Mouse (Mus musculus) gastrocnemius, postnatal 14 days (tissue): ENCODE data around the gene Sh3bgrl. TPM values are rescaled to one million over a fixed set of nuclear protein-coding genes. Genes with fewer than 3 reads are reported as not detected.
"Not testable (repeated sequence)": the region's sequence is repeated elsewhere in the genome, so short reads cannot be mapped to it uniquely, and the experiment has no call there.

Experiments
- DNase-seq: peaks from one replicate; pipeline ENCODE4 v3.0.0; 2021; ENCODE audit warnings: mixed read lengths
- intact Hi-C: fragments of 180-260 bp; cut with DNase I; formaldehyde crosslinking; loops from one replicate; pipeline ENCODE4 v1.15.1; 2025; ENCODE audit warnings: low total_unique reads
- long read RNA-seq, 2 experiments: library from polyadenylated mRNA; stranded (forward); transcript quantifications; one replicate each; pipeline ENCODE4 v2.0.0; 2021
- total RNA-seq, 2 experiments: library from RNA; stranded (reverse); gene quantifications; 2 replicates each; pipeline ENCODE4 v1.2.3; 2021

Gene Sh3bgrl
- total RNA-seq = 10 to 100 TPM; 21.8 to 24.3 TPM
- long read RNA-seq, experiment 1, transcript Sh3bgrl-201 (4 exons, 2,882 nt) = major isoform, 20 of 29 reads
- long read RNA-seq, experiment 1, partial matches to known transcripts = 0 of 29 reads
- long read RNA-seq, experiment 1, other reads (novel, unspliced or antisense) = 9 of 29 reads
- long read RNA-seq, experiment 2, transcript Sh3bgrl-201 (4 exons, 2,882 nt) = major isoform, 19 of 30 reads
- long read RNA-seq, experiment 2, partial matches to known transcripts = 0 of 30 reads
- long read RNA-seq, experiment 2, other reads (novel, unspliced or antisense) = 11 of 30 reads

DNA sequence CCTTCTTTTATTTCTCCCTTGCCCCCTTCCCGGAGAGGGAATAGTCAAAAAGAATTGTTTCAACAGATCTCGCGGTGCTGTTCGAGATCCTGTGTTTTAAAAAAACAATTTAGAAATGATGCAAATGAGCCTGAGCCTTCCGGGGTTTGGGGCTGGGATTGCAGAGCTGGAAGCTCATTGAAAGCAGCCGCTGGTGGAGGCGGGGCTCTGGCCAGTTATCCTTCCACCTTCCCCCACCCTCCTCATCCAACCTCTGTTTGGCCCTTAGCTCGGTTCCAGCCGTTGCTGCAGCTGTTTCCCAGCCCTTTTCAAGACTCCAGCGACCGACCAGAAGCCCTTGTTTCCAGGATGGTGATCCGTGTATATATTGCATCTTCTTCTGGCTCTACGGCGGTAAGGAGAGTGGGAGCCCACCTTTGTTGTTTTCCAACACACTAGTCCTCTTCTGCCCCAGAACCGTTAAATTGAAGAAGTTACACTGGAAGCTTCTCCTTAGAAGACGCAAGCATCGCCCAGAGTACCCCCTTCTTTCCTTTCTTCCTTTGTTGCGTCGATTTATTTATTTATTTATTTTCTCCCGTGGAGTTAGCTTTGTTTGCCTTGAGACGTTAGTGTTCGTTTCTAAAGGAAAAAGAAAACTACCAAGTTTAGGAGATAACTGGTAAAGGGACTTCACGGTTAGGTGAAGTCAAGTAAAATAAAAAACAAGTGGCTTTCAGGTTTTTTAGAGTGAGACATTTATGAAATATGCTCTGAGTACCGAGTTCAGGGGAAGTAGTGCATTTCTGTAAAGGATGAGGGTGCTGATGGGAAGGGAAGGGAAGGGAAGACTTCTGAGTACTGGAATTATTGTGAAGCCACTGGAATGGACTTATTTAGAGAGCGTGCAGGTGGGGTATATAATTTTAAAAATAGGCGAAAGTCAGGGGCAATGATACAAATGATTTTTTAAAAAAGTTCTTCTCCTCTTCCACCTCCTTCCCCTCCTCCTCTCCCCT, at the start of gene Sh3bgrl:
Gene Sh3bgrl, plus strand, starts transcription at position 121 of the 998 bp plus-strand sequence.
- peak; percentile 79 for DNase-seq
- intact Hi-C loops = no loop called here

DNA sequence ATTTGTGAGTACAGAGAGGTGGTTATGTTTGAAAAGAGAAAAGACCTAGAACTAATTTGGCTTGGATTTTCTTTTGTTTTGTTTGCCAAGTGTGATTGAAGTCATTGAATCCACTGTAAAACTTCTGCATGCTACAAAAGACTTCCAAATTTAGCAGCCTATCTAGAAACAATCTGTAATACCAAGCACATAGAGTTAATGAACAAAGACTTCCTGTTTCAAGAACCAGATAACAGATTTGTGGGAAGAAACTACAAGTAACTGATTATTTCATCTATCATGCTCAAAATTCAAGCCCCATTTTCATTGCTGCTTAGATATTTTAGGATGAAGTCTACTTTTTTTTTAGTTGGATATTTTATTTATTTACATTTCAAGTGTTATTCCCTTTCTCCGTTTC, 47.4 kb upstream of the Sh3bgrl start:
- no peak for DNase-seq
- intact Hi-C loops = no loop called here

DNA sequence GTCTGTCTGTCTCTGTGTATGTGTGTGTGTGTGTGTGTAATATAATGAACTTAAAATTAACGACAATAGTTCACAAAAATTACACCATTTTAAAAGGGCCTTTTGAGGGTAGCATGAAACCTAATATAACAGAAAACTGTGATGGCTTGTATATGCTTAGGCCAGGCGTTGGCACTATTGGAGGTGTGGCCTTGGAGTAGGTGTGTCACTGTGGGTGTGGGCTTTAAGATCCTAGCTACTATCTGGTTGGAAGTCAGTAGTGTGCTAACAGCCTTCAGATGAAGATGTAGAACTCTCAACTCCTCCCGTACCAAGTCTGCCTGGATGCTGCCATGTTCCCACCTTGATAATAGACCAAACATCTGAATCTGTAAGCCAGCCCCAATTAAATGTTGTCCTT, 23.4 kb upstream of the Sh3bgrl start:
- intact Hi-C loops = no loop called here
- no peak for DNase-seq

DNA sequence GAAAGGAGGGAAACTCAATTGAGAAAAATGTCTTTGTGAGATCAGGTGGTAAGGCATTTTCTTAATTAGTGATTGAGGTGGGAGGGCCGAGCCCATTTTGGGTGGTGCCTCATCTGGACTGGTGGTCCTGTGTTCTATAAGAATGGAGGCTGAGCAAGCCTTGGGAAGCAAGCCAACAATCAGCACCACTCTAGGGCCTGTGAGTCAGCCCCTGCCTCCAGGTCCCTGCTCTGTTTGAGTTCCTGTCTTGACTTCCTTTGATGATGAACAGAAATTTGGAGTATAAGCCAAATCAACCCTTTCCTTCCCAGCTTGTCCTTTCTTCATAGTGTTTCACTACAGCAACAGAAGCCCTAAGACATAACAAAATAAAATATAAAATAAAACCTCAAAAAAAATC, 19.4 kb upstream of the Sh3bgrl start:
- intact Hi-C loops = no loop called here
- no peak for DNase-seq

DNA sequence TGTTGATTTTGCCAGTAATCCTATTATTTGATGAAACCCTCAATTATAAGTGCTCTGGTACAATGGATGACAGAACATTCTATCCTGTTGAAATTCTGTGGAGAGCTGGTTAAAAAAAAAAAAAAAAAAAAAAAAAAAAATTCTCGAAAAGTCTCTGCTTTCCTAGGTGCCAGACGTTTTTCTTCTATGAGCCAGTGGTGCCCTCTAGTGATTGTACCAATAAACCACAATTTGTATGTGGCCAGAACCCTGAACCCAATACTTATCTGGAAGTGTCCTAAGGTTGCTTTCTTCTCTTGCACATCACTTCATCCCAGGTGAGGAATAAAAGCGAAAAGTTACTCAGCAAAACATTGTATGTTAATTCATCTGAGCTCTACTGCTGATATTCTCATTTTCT, 18.8 kb upstream of the Sh3bgrl start:
- intact Hi-C loops = no loop called here
- DNase-seq = no peak

GRCm38 (mm10) chrX:109079354-109079753, 15.8 kb upstream of the Sh3bgrl start:
- DNase-seq, intact Hi-C loops: not testable (repeated sequence)

- intact Hi-C loops = no loop called here
- DNase-seq = no peak
Observed at GRCm38 (mm10) chrX:109087073-109087472, 8.1 kb upstream of the Sh3bgrl start.

DNA sequence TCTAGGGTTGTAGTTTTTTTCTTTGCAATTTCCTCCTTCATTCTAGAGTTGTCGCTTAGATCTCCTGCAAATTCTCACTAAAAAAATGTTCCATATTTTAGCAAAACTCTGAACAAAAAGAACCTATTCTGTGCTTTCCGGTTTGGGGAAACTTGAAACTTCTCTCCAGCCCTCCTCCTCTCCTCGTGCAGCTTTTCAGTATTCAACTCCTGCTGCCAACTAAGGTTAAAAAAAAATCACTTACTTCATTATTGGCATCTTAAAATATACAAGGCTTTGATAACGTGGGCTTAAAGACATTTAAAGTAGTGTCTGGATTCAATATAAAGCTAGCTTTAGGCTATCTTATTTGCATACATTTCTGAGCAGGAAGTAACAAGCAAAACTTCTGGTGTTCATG, 365 bp upstream of the Sh3bgrl start:
- intact Hi-C loops = no loop called here
- no peak for DNase-seq

GRCm38 (mm10) chrX:109098511-109098910, 3.3 kb downstream of the Sh3bgrl start:
- DNase-seq = no peak
- intact Hi-C loops = no loop called here

DNA sequence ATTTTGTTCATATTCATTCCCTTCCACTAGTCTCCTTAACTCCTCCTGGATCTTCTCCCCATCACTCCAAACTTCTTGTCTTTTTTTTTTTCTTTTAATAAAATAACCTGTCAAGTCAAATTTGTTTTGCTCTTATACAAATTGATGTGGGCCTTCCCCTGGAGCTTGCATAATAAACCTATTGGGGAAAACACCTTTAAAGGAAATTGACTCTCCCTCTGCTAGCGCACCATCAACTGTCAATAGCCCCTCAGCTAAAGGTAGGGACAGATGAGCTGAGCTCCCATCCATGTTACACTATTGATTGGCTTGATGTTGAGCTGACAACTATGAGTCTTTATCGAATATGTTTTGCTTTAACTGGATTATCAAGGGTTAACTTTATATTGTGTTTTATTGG, 5.3 kb downstream of the Sh3bgrl start:
- intact Hi-C loops = no loop called here

DNA sequence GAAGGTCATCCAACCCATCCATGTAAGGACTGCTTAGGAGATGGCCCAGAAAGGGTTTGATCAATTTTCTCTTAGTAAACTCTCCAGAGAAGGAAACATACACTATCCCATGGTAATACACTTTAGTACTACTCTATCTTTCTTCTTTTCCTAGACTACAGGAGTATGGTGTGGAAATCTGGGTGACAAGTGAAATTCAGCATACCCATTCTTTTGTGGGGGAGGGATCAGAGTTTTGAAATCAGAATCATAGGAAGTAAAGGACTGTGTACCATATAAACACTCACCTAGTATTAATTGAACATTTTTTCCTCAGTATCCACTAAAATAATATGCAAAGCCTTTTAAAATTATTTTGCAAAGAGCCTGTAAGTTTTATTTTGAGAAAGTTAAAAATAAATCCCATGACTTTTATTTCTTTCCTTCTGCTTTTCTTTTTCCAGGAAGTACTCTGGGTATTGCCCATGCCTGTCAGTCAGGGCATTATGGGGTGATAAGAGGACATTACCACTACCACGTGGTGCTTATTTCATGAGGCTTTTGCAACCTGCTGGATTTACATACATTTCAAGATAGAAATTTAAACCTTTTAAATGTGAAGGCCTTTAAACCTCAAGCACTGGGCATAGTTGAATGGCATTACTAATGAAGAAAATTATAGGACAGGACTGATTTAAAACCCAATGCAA, 13.1 kb downstream of the Sh3bgrl start:
- DNase-seq = no peak
- intact Hi-C loops = no loop called here

More for the DNA sequence above, 5.3 kb downstream of the Sh3bgrl start:
- DNase-seq = no peak

- intact Hi-C loops = no loop called here
- no peak for DNase-seq
Observed at GRCm38 (mm10) chrX:109112885-109113284, 17.7 kb downstream of the Sh3bgrl start.

- intact Hi-C loops = no loop called here
- DNase-seq = no peak
Observed at GRCm38 (mm10) chrX:109113401-109114280, 18.5 kb downstream of the Sh3bgrl start.

DNA sequence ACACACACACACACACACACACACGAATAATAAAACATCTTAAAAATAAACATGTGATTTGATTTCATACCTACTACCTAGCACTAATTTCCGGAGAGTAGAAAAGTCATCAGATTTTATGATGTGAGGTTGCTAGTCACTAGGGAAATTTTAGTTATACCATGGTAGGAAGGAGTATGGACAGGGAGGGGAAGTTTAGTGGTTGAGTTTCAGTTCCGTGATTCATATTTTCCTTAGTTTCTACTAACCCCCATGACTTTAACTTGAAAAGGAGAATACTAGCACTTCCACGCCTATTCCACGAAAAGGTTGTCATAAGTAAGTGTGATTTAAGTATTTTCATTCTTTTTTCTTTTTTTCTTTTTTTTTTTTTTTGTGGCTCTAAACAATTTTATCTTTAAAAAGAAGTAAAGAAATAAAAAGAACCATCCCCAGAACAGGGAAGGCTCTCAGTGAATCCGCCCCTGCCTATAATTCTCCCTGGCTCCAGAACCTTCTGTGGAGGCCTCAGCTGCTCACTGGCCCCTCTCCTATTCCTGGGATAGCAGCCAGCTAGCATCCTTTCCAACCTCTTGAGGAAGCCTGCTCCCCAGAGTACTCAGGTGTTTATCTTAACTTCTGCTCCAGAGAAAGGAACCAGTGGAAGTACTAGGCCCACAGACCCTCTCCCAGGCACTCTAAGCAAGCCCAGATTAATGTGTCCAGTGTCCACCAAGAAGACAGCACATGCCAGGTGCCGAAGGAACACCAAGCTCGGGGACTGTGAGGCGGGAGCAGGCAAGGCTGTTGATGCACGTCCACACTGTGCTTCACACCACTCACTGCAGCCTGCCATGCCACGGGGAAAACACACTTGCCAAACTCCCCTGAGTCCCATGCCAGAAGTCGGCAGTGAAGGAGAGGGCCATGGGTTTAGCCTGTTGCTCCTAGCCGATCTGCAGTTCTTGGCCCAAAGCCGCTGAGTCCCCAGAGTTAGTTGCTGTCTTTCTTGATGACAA, 25.0 kb downstream of the Sh3bgrl start:
- DNase-seq = no peak
- intact Hi-C loops = no loop called here

GRCm38 (mm10) chrX:109121161-109121560, 26.0 kb downstream of the Sh3bgrl start:
- DNase-seq = peak; percentile 6
- intact Hi-C loops = no loop called here

- no peak for DNase-seq
- intact Hi-C loops = no loop called here
Observed at GRCm38 (mm10) chrX:109122670-109123069, 27.5 kb downstream of the Sh3bgrl start.

- intact Hi-C loops = no loop called here
- DNase-seq = no peak
Observed at GRCm38 (mm10) chrX:109123762-109124161, 28.6 kb downstream of the Sh3bgrl start.

DNA sequence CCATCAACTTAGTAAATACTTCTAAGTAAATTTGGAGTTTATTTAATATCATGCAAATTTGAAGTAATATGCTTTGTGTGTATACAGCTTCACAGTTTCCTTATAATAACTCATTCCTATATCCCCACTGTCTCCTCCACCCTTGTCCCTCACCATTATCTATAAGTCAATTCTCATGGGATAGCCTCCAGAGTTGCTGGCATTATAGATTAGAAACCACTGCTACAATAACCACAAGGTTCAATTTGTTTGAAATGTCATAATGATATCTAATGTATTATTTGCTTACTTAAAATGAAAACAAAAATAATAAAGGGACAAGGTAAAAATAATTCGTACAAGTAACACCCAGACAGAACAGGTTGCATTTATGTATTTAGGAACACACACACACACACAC, 31.7 kb downstream of the Sh3bgrl start:
- no peak for DNase-seq
- intact Hi-C loops = no loop called here
